Mouse (Mus musculus): Measurements from ENCODE around the gene Ap1s3. TPM values are rescaled to one million over a fixed set of nuclear protein-coding genes. Genes with fewer than 3 reads are reported as not detected.
A peak's percentile ranks its signal among the peaks of the same experiment; 100 is the strongest.

Gene Ap1s3
- polyA plus RNA-seq, 1 experiment = not detected

- Histone ChIP-seq H3K4me3 (ENCODE audit: insufficient read depth, low read depth, low read length) (no peak overlapping the region), H3K4me1 (ENCODE audit: control insufficient read depth, insufficient read depth, insufficient read length, low read length) (no peaks in the 10 kb centered on the region), H3K27ac (replicated peaks; ENCODE audit: low read depth, low read length) (no peak overlapping the region)
Observed at GRCm38 (mm10) chr1:79591091-79591490, 80.7 kb downstream of the Ap1s3 start.

- no peak overlapping the region for H3K27ac ChIP-seq (replicated peaks; ENCODE audit: low read depth, low read length)
- H3K4me3 ChIP-seq (ENCODE audit: insufficient read depth, low read depth, low read length) = no peak overlapping the region
Observed at GRCm38 (mm10) chr1:79589971-79590763, 81.6 kb downstream of the Ap1s3 start.

GRCm38 (mm10) chr1:79589424-79589823, 82.3 kb downstream of the Ap1s3 start:
- Histone ChIP-seq H3K27ac (replicated peaks; ENCODE audit: low read depth, low read length) (no peak overlapping the region), H3K4me1 (ENCODE audit: control insufficient read depth, insufficient read depth, insufficient read length, low read length) (no peaks in the 10 kb centered on the region), H3K4me3 (ENCODE audit: insufficient read depth, low read depth, low read length) (no peak overlapping the region)

More at GRCm38 (mm10) chr1:79589971-79590763, 81.6 kb downstream of the Ap1s3 start:
- H3K4me1 ChIP-seq (ENCODE audit: control insufficient read depth, insufficient read depth, insufficient read length, low read length) = no peaks in the 10 kb centered on the region

- Histone ChIP-seq H3K4me3 (ENCODE audit: insufficient read depth, low read depth, low read length) (peak overlapping the region; percentile 11), H3K27ac (replicated peaks; ENCODE audit: low read depth, low read length) (no peak overlapping the region)
Observed at GRCm38 (mm10) chr1:79581136-79581679, 90.6 kb downstream of the Ap1s3 start.

GRCm38 (mm10) chr1:79577357-79577756, 94.4 kb downstream of the Ap1s3 start:
- no peaks in the 10 kb centered on the region for H3K4me1 ChIP-seq (ENCODE audit: control insufficient read depth, insufficient read depth, insufficient read length, low read length)
- H3K27ac ChIP-seq (replicated peaks; ENCODE audit: low read depth, low read length) = peak overlapping the region; percentile 77
- H3K4me3 ChIP-seq (ENCODE audit: insufficient read depth, low read depth, low read length) = no peak overlapping the region

More at GRCm38 (mm10) chr1:79581136-79581679, 90.6 kb downstream of the Ap1s3 start:
- H3K4me1 ChIP-seq (ENCODE audit: control insufficient read depth, insufficient read depth, insufficient read length, low read length) = no peaks in the 10 kb centered on the region

GRCm38 (mm10) chr1:79571912-79572311, 99.9 kb downstream of the Ap1s3 start:
- H3K4me1 ChIP-seq (ENCODE audit: control insufficient read depth, insufficient read depth, insufficient read length, low read length) = no peaks in the 10 kb centered on the region
- no peak overlapping the region for H3K4me3 ChIP-seq (ENCODE audit: insufficient read depth, low read depth, low read length)
- no peak overlapping the region for H3K27ac ChIP-seq (replicated peaks; ENCODE audit: low read depth, low read length)

GRCm38 (mm10) chr1:79571126-79571525, 100.6 kb downstream of the Ap1s3 start:
- Histone ChIP-seq H3K27ac (replicated peaks; ENCODE audit: low read depth, low read length) (no peak overlapping the region), H3K4me3 (ENCODE audit: insufficient read depth, low read depth, low read length) (no peak overlapping the region), H3K4me1 (ENCODE audit: control insufficient read depth, insufficient read depth, insufficient read length, low read length) (no peaks in the 10 kb centered on the region)

- Histone ChIP-seq H3K4me1 (ENCODE audit: control insufficient read depth, insufficient read depth, insufficient read length, low read length) (0 out of 2 replicates have a peak, but pooled peaks cover 2% of the 10 kb centered on the region), H3K27ac (replicated peaks; ENCODE audit: low read depth, low read length) (peak overlapping the region; percentile 81), H3K4me3 (ENCODE audit: insufficient read depth, low read depth, low read length) (no peak overlapping the region)
Observed at GRCm38 (mm10) chr1:79561186-79561585, 110.6 kb downstream of the Ap1s3 start.

Other genes with a start within 250 kb of the Ap1s3 start
- gene Scg2, start 231.9 kb downstream of the Ap1s3 start, polyA plus RNA-seq (2012; ENCODE audit: insufficient read depth, insufficient read length, missing spikeins) = not detected in 2 replicates
- gene Mrpl44, start 104.0 kb upstream of the Ap1s3 start, polyA plus RNA-seq (2012; ENCODE audit: insufficient read depth, insufficient read length, missing spikeins) = 52.1 and 52.2 TPM in 2 replicates
- gene Wdfy1, start 104.2 kb upstream of the Ap1s3 start, polyA plus RNA-seq (2012; ENCODE audit: insufficient read depth, insufficient read length, missing spikeins) = 4.0 and 5.8 TPM in 2 replicates
- 31.0 and 47.7 TPM in 2 replicates for gene Serpine2, start 189.2 kb upstream of the Ap1s3 start, polyA plus RNA-seq (2012; ENCODE audit: insufficient read depth, insufficient read length, missing spikeins)